Mouse (Mus musculus) mature B cell (primary cell): ENCODE data around the gene Lrrc8e.
"Not testable (repeated sequence)": the region's sequence is repeated elsewhere in the genome, so short reads cannot be mapped to it uniquely, and the experiment has no call there.

Experiments
- in situ Hi-C: fragments of 300-500 bp; cut with MboI; formaldehyde crosslinking; loops from 2 replicates; pipeline ENCODE4 v1.14.3; 2019

The Lrrc8e gene

DNA sequence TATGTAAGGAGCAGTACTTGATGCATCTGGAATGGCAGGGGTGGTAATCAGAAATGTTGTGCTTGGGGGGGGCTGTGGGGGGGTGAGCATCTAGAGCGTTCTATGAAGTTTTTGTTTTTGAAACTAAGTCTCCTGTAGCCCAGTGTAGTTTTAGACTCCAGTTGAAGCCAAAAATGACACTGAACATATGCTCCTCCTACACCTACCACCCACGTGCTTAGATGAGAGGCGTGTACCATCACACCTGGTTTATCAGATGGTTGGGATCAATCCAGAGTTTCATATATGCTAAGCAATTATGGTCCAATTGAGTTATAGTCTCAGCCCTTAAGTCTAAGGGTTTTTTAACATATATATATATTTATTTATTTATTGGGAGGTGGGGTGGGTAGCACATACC lies 7.0 kb upstream of the Lrrc8e start:
- in situ Hi-C loops = no loop called here

GRCm38 (mm10) chr8:4222059-4222458 lies 4.6 kb upstream of the Lrrc8e start:
- in situ Hi-C loops = no loop called here

DNA sequence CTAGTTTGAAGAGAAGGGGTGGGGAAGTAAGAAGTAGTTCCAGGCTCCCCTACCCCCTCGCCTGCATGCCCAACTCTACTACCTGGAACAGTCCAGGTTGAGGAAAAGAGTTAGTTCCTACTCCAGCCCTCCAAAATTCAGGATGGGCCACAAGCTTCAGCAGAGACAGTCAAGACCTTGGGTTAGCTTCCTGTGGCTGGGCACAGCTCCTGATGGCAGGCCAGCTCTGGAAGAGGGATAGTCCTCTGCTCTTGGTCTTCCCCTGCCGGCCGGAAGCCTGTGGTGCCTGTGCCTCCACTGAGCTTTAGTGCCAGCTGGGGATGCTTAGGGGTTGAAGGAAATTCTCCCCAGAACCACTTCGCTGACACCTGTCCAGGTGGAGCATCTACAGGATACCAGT lies 304 bp upstream of the Lrrc8e start:
- in situ Hi-C loops = no loop called here

DNA sequence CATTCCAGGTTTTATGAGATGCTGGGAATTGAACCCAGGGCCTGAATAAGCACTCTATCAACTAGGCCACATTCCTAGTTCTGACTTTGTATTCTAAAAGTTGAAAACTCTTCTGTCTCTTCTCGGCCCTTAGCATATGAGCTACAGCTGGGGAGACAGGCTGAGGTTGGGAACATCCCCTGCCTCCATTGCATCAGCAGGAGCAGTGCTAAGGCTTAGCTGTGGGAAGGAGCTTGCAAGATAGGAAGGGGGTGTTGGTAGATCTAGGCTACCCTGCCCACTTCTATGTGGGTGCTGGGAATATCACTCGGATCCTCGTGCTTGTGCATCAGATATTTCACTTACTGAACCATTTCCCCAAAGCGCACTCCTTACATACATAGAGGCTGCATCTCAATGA lies 1.3 kb downstream of the Lrrc8e start:
- in situ Hi-C loops = no loop called here

GRCm38 (mm10) chr8:4229784-4230183 lies 3.2 kb downstream of the Lrrc8e start:
- in situ Hi-C loops = no loop called here

- in situ Hi-C loops = no loop called here
Measured at GRCm38 (mm10) chr8:4230612-4231351, 4.2 kb downstream of the Lrrc8e start.

GRCm38 (mm10) chr8:4237814-4238433 lies 11.3 kb downstream of the Lrrc8e start:
- in situ Hi-C loops = no loop called here

- in situ Hi-C loops = no loop called here
Measured at GRCm38 (mm10) chr8:4238434-4239192, 12.0 kb downstream of the Lrrc8e start, which contains the start of the genes Map2k7 and Gm49320. Gene Map2k7, plus strand, starts transcription at chr8:4238740. Gene Gm49320, plus strand, starts transcription at chr8:4238865.

- in situ Hi-C loops = no loop called here
Measured at GRCm38 (mm10) chr8:4239193-4239890, 12.7 kb downstream of the Lrrc8e start.

GRCm38 (mm10) chr8:4245061-4245460 lies 18.4 kb downstream of the Lrrc8e start:
- in situ Hi-C loops = no loop called here

DNA sequence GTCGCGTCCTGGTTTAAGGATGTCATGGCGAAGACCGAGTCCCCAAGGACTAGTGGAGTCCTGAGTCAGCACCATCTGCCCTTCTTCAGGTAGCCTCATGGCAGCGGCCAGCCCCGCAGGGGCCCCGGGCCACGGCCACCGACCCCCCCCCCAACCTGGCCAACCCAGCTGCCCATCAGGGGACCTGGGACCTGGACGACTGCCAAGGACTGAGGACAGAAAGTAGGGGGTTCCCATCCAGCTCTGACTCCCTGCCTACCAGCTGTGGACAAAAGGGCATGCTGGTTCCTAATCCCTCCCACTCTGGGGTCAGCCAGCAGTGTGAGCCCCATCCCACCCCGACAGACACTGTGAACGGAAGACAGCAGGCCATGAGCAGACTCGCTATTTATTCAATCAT lies 19.1 kb downstream of the Lrrc8e start:
- in situ Hi-C loops = no loop called here

- in situ Hi-C loops = no loop called here
Measured at GRCm38 (mm10) chr8:4247241-4247640, 20.6 kb downstream of the Lrrc8e start.

DNA sequence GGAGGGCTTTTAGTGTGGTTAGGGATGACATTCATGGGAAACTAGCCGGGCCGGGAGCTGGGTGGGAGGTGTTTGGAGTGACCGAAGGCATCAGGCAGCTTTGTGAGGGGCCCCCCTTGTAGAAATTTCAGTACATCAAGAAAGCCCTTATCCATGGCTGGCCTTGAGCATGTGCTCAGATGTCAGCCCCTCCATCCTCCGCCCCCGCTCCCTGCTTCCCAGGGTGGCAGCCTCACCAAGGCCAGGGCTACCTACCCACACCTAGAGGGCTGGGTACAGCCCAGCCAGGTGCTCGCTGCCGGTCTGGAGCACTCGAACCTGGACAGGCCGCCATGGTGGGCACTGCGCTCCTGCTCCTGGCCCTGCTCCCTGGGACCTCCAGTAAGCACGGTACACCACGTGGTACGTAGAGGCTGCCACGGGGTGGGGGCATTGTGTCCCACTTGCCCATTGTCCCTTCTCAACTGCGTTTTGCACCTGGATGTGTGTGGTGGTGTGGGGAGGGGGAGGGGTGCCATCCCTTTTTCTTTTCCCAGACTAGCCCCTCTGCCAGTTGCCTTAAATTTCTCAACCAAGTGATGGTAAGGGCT lies 21.4 kb downstream of the Lrrc8e start, which contains the start of gene Tgfbr3l:
Gene Tgfbr3l (plus strand): TSS at position 264 of the 590 bp plus-strand sequence.
- in situ Hi-C loops = no loop called here

DNA sequence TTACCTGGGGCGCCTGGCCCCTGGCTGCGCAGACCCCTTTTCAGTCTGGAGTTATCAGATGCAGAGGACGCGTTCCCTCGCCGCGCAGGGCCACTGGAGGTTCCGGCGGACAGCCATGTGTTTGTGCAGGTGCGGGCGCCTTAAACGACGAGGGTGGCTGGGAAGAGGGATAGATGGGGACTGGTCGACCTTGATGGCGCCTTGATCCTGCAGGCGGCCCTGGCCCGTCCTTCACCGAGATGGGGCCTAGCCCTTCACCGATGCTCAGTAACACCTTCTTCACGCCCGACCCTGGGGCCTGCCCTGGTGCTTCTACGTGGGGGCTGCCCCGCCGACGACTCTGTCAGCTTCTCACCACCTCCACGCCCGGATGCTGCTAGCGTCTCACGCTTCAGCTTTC lies 22.6 kb downstream of the Lrrc8e start:
- in situ Hi-C loops = no loop called here

- in situ Hi-C loops = no loop called here
Measured at GRCm38 (mm10) chr8:4250306-4250970, 23.8 kb downstream of the Lrrc8e start.

DNA sequence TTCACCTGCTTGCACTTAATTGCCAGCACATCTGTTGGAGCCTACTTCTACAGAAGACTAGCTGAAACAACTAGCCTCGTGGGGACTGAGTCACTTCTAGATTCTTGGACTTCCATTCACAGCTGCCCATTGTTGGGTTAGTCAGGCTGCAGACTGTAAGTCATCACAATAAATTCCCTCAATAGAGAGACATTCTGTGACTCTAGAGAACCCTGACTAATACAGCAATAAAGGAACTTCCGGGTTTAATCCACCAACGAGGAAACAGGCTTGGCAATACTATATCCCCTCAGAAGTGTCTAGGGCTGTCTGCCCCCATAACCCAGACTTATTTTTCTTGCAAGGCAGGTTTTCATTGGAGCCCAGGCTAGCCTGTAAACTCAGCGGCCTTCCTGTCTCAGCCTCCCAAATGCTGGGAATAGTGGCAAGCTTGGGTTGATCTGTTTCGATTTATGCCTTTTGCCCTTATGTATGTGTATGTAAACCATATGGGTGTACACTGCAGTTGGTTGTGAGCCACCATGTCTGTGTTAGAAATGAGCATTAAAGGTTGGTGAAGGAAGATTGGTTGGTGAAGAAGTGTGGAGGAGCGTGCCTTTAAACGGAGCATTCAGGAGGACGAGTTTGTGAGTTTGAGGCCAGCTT lies 25.6 kb downstream of the Lrrc8e start:
- in situ Hi-C loops = no loop called here

- in situ Hi-C loops = no loop called here
Measured at GRCm38 (mm10) chr8:4252934-4253841, 26.6 kb downstream of the Lrrc8e start, which contains the start of gene Snapc2. Gene Snapc2, plus strand, starts transcription at chr8:4253080.

- in situ Hi-C loops = no loop called here
Measured at GRCm38 (mm10) chr8:4254001-4254400, 27.4 kb downstream of the Lrrc8e start.

DNA sequence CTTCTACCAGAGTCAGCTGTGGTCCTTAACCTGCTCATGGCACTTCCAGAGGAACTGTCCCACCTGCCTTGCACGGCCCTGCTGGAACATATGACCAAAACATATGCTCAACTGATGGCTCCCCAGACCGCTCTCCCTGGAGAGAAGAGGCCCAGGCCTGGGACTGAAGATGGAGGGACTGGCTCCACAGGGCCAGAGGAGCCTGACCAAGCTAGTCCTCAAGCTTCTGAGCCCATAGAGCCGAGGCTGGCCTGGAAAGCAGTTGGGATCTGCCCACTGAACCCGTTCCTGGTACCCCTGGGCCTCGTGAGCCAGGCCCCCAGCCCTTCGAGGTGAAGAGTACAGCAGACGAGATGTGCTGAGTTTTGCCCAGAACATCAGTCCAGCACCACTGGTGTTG lies 28.8 kb downstream of the Lrrc8e start:
- in situ Hi-C loops = not testable (repeated sequence)
